Mouse (Mus musculus) skeletal muscle tissue, adult 2 months (tissue): Measurements from ENCODE around the gene Gm49395.

Experiments
- DNase-seq: peaks from one replicate; pipeline ENCODE4 v3.0.0-alpha.2; 2012; ENCODE audit warnings: low read depth, low spot score

Gene Gm49395

GRCm38 (mm10) chr13:115052568-115052967 lies 49.2 kb downstream of the Gm49395 start:
- DNase-seq, result no peak

GRCm38 (mm10) chr13:115050660-115051559 lies 50.8 kb downstream of the Gm49395 start:
- no peak for DNase-seq

GRCm38 (mm10) chr13:115042652-115043051 lies 59.1 kb downstream of the Gm49395 start:
- DNase-seq, result no peak

- peak; percentile 9 for DNase-seq
These were observed 64.4 kb downstream of the Gm49395 start for GRCm38 (mm10) chr13:115037304-115037703.

- no peak for DNase-seq
These were observed 66.3 kb downstream of the Gm49395 start for GRCm38 (mm10) chr13:115035387-115035786.

- DNase-seq, result no peak
These were observed 68.6 kb downstream of the Gm49395 start for GRCm38 (mm10) chr13:115033135-115033534.

GRCm38 (mm10) chr13:115031177-115032000 lies 70.3 kb downstream of the Gm49395 start:
- no peak for DNase-seq

- no peak for DNase-seq
These were observed 76.3 kb downstream of the Gm49395 start for GRCm38 (mm10) chr13:115025394-115025793.

- no peak for DNase-seq
These were observed 79.5 kb downstream of the Gm49395 start for GRCm38 (mm10) chr13:115022117-115022787.

- no peak for DNase-seq
These were observed 80.3 kb downstream of the Gm49395 start for GRCm38 (mm10) chr13:115021411-115021810.

- no peak for DNase-seq
These were observed 81.0 kb downstream of the Gm49395 start for GRCm38 (mm10) chr13:115020727-115021126.

- no peak for DNase-seq
These were observed 84.2 kb downstream of the Gm49395 start for GRCm38 (mm10) chr13:115017545-115017944.

- DNase-seq, result no peak
These were observed 90.2 kb downstream of the Gm49395 start for GRCm38 (mm10) chr13:115011547-115011946.

- DNase-seq, result no peak
These were observed 95.4 kb downstream of the Gm49395 start for GRCm38 (mm10) chr13:115006213-115006835.

- DNase-seq, result no peak
These were observed 96.4 kb downstream of the Gm49395 start for GRCm38 (mm10) chr13:115005342-115005741.

GRCm38 (mm10) chr13:115003444-115004053 lies 98.2 kb downstream of the Gm49395 start:
- no peak for DNase-seq

GRCm38 (mm10) chr13:115002837-115003236 lies 98.9 kb downstream of the Gm49395 start:
- DNase-seq, result no peak

GRCm38 (mm10) chr13:115002155-115002554 lies 99.6 kb downstream of the Gm49395 start:
- DNase-seq, result no peak

- no peak for DNase-seq
These were observed 102.1 kb downstream of the Gm49395 start for GRCm38 (mm10) chr13:114999582-114999981.

- no peak for DNase-seq
These were observed 103.6 kb downstream of the Gm49395 start for GRCm38 (mm10) chr13:114998100-114998499.
